Mouse (Mus musculus) adrenal gland, postnatal 25 days (tissue): ENCODE results near the gene Gm10720. TPM values are rescaled to one million over a fixed set of nuclear protein-coding genes. Genes with fewer than 3 reads are reported as not detected.
"Not testable (repeated sequence)": the region's sequence is repeated elsewhere in the genome, so short reads cannot be mapped to it uniquely, and the experiment has no call there.

ENCODE experiments used
- DNase-seq: peaks from one replicate; pipeline ENCODE4 v3.0.0; 2021; ENCODE audit warnings: mixed read lengths
- microRNA-seq, 2 experiments: library from miRNA; unstranded; fragments of <30 nt; microRNA quantifications; one replicate each; pipeline ENCODE4 v1.2.0; 2021
- total RNA-seq: library from RNA; stranded (reverse); gene quantifications from 2 replicates; pipeline ENCODE4 v1.2.3, GENCODE M21; 2021

The Gm10720 gene
- total RNA-seq, 1 experiment from 2014 or later, result not detected

DNA sequence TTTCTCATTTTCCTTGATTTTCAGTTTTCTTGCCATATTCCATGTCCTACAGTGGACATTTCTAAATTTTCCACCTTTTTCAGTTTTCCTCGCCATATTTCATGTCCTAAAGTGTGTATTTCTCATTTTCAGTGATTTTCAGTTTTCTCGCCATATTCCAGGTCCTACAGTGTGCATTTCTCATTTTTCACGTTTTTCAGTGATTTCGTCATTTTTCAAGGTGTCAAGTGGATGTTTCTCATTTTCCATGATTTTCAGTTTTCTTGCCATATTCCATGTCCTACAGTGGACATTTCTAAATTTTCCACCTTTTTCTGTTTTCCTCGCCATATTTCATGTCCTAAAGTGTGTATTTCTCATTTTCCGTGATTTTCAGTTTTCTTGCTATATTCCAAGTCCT lies 10.2 kb downstream of the Gm10720 start:
- DNase-seq, result peak; percentile 38

- DNase-seq, result not testable (repeated sequence)
Observed at GRCm38 (mm10) chr9:3026136-3026535, 10.7 kb downstream of the Gm10720 start.

GRCm38 (mm10) chr9:3026741-3027140 lies 11.3 kb downstream of the Gm10720 start:
- not testable (repeated sequence) for DNase-seq

DNA sequence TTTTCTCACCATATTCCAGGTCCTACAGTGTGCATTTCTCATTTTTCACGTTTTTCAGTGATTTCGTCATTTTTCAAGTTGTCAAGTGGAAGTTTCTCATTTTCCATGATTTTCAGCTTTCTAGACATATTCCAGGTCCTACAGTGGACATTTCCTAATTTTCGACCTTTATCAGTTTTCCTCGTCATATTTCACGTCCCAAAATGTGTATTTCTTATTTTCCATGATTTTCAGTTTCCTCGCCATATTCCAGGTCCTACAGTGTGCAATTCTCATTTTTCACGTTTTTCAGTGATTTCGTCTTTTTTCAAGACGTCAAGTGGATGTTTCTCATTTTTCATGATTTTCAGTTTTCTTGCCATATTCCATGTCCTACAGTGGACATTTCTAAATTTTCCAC lies 11.7 kb downstream of the Gm10720 start:
- not testable (repeated sequence) for DNase-seq

- DNase-seq, result not testable (repeated sequence)
Observed at GRCm38 (mm10) chr9:3029276-3030000, 14.0 kb downstream of the Gm10720 start.

DNA sequence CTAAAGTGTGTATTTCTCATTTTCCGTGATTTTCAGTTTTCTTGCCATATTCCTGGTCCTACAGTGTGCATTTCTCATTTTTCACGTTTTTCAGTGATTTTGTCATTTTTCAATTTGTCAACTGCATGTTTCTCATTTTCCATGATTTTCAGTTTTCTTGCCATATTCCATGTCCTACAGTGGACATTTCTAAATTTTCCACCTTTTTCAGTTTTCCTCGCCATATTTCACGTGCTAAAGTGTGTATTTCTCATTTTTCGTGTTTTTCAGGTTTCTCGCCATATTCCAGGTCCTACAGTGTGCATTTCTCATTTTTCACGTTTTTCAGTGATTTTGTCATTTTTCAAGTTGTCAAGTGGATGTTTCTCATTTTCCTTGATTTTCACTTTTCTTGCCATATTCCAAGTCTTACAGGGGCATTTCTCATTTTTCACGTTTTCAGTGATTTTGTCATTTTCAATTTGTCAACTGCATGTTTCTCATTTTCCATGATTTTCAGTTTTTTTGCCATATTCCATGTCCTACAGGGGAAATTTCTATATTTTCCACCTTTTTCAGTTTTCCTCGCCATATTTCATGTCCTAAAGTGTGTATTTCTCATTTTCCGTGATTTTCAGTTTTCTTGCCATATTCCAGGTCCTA lies 15.3 kb downstream of the Gm10720 start:
- not testable (repeated sequence) for DNase-seq

DNA sequence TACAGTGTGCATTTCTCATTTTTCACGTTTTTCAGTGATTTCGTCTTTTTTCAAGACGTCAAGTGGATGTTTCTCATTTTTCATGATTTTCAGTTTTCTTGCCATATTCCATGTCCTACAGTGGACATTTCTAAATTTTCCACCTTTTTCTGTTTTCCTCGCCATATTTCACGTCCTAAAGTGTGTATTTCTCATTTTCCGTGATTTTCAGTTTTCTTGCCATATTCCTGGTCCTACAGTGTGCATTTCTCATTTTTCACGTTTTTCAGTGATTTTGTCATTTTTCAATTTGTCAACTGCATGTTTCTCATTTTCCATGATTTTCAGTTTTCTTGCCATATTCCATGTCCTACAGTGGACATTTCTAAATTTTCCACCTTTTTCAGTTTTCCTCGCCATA lies 18.8 kb downstream of the Gm10720 start, which contains the start of gene Gm17535:
TSS of gene Gm17535 (plus strand) at position 301 of the 400 bp plus-strand sequence.
- not testable (repeated sequence) for DNase-seq

- not testable (repeated sequence) for DNase-seq
Observed at GRCm38 (mm10) chr9:3036577-3036976, 21.1 kb downstream of the Gm10720 start, which contains the start of gene Gm10715. Gene Gm10715, plus strand, starts transcription at chr9:3036877.

DNA sequence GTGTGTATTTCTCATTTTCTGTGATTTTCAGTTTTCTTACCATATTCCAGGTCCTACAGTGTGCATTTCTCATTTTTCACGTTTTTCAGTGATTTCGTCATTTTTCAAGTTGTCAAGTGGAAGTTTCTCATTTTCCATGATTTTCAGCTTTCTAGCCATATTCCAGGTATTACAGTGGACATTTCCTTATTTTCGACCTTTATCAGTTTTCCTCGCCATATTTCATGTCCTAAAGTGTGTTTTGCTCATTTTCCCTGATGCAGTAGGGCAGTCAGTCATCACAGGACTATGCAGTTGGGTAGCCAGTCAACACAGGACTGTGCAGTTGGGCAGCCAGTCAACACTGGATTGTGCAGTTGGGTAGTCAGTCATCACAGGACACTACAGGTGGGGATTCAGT lies 22.7 kb downstream of the Gm10720 start:
- not testable (repeated sequence) for DNase-seq

Small RNA genes lying within 50 kb of the gene (microRNA-seq; reads per million reads assigned to microRNA genes)
- gene Mir101c, result 0 reads per million in 2 experiments

Other genes with a start within 250 kb of the Gm10720 start
- gene Gm10722, start 14.7 kb upstream of the Gm10720 start, total RNA-seq, result not detected in 2 replicates
- gene Gm11168, start 12.3 kb upstream of the Gm10720 start, total RNA-seq, result 1.5 TPM in 1 of 2 replicates, not detected in the other
- gene Gm10721, start 2.5 kb upstream of the Gm10720 start, total RNA-seq, result 2.4 TPM in 1 of 2 replicates, not detected in the other
- gene Gm10719, start 1.8 kb downstream of the Gm10720 start, total RNA-seq, result 2.6 and 4.7 TPM in 2 replicates
- gene Gm10718, start 7.9 kb downstream of the Gm10720 start, total RNA-seq, result 3.6 and 4.1 TPM in 2 replicates
- 2.2 TPM in 1 of 2 replicates, not detected in the other for gene Gm10717, start 9.8 kb downstream of the Gm10720 start, total RNA-seq
- gene Gm17535, start 18.9 kb downstream of the Gm10720 start, total RNA-seq, result not detected in 2 replicates
- gene Gm10715, start 21.2 kb downstream of the Gm10720 start, total RNA-seq, result not detected in 2 replicates